Mouse (Mus musculus) ES-Bruce4 (cell line): ENCODE measurements around the gene Efnb2.

ENCODE experiments used
- CTCF ChIP-seq: IDR thresholded peaks from one replicate; pipeline ENCODE4 v1.8.1; 2011; ENCODE audit warnings: low read depth, low read length
- EP300 ChIP-seq: IDR thresholded peaks from 2 replicates; pipeline ENCODE4 v1.6.1; 2011; ENCODE audit warnings: low read depth, low read length; ENCODE audit not compliant: insufficient read depth

DNA sequence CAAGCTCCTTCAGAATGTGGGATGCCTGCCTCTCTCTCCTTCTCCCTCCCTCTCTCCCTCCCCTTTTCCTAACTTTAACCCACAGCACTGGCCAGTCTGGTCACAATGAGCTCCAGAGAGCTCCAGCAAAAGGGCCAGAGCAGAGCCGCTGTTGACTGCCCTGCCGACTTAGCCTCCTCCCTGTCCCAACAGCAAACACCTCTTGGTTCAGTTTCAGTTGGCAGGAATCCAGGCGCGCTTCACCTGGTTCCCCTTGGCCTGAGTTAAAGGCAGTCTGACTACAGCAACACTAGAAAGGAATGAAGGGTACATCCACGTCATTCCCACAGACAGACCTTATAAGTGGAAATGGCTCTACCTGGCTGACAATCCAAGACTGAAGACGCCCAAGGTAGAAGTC is 84.2 kb downstream of the Efnb2 start:
- TF ChIP-seq CTCF, result no peak
- TF ChIP-seq EP300, result no peak
